Mouse (Mus musculus) kidney, adult 2 months (tissue): ENCODE measurements around the gene Serpinb9d. TPM values are rescaled to one million over a fixed set of nuclear protein-coding genes. Genes with fewer than 3 reads are reported as not detected.
"Not testable (repeated sequence)": the region's sequence is repeated elsewhere in the genome, so short reads cannot be mapped to it uniquely, and the experiment has no call there.

Experiments used
- DNase-seq: peaks from one replicate; pipeline ENCODE4 v3.0.0; 2021
- H3K27ac ChIP-seq: fragments of 200-500 bp; 2 replicates; pipeline ENCODE4 v1.5.1; 2012; ENCODE audit warnings: low read depth, low read length, control low read depth, inconsistent platforms; ENCODE audit not compliant: insufficient read depth
- H3K27me3 ChIP-seq: fragments of 200-500 bp; replicated peaks from 2 replicates; pipeline ENCODE4 v1.6.1; 2012; ENCODE audit warnings: mild to moderate bottlenecking, moderate library complexity, low read length, inconsistent platforms; ENCODE audit not compliant: control insufficient read depth, insufficient read depth
- H3K36me3 ChIP-seq: fragments of 200-500 bp; 2 replicates; pipeline ENCODE4 v1.6.1; 2012; ENCODE audit warnings: mild to moderate bottlenecking, moderate library complexity, low read length, inconsistent platforms; ENCODE audit not compliant: control insufficient read depth, insufficient read depth
- H3K4me1 ChIP-seq: fragments of 200-500 bp; 2 replicates; pipeline ENCODE4 v1.6.1; 2011; ENCODE audit warnings: low read length; ENCODE audit not compliant: control insufficient read depth, insufficient read depth
- H3K4me3 ChIP-seq: fragments of 200-500 bp; 2 replicates; pipeline ENCODE4 v1.5.1; 2011; ENCODE audit warnings: mild to moderate bottlenecking, low read depth, low read length, control low read depth; ENCODE audit not compliant: insufficient read depth
- CTCF ChIP-seq: fragments of 200-500 bp; conservative IDR thresholded peaks from 2 replicates; pipeline ENCODE4 v1.5.1; 2011; ENCODE audit warnings: low read depth, mild to moderate bottlenecking, control low read depth, low read length, moderate library complexity, mixed read lengths; ENCODE audit not compliant: insufficient read depth, insufficient read length
- POLR2A ChIP-seq: fragments of 200-500 bp; IDR thresholded peaks from one replicate; pipeline ENCODE4 v1.6.1; 2011; ENCODE audit warnings: low read depth, low read length, control low read depth
- WGBS: fragments of 180-500 bp; shearing (Covaris S2); methylation state at CpG from one replicate; pipeline ENCODE4 v1.1.7; 2018; 5-methylcytosine and 5-hydroxymethylcytosine counted together
- polyA plus RNA-seq: library from polyadenylated mRNA; depleted of rRNA; stranded (reverse); fragments of >200 nt; gene quantifications from 2 replicates; pipeline ENCODE4 v1.2.3, GENCODE M21; 2012; rRNA removed

The Serpinb9d gene
- not detected in 2 replicates for polyA plus RNA-seq

DNA sequence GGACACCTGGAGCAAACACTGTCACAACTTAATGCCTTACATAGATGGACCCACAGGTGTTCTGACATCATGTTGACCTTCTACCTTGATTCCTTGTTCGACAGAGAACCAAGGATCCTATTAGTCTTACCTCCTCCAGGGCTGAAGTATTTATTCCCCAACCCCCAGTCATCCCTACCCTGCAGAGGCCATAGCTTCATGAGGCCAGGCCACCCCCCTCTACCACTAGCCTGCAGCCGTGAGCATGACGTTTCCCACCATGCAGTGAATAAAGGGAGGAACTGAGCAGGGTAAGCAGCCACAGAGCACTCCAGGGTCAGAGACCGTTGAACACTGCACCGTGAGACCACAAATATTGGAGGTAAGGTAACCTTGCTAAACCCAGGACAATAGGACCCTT lies at the start of gene Serpinb9d:
TSS of gene Serpinb9d (plus strand) at position 301 of the 400 bp plus-strand sequence.
- Histone ChIP-seq H3K4me3 (no peak within 1 kb of the TSS), H3K4me1 (no peaks in the 10 kb centered on the region), H3K27me3 (no peaks in the 10 kb centered on the region), H3K27ac (no peak within 1 kb of the TSS), H3K36me3 (no peaks in the 10 kb centered on the region)
- 73% methylated on average over 5 of the region's 5 CpGs for WGBS
- DNase-seq: no peak
- no peak for TF ChIP-seq CTCF
- no peak for TF ChIP-seq POLR2A

DNA sequence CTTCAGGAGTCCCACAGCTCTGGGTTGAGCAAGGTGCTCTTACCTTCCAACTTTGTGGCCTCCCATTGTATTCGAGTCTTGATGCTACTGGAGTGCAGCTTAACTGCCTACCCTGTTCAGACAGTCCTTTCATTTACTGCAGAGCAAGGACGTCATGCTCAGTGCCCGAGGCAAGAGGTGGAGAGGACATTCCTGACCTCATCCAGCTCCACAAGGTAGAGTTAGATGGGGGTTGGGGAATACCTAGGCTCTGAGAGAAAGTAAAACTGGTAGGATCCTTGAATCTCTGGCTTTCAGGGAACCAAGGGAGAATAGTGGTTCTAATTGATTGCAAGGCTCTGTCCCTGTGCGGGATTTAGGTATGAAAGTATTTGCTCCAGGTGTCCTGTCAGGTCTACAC lies 33.1 kb upstream of the Serpinb9d start, which contains the start of gene Serpinb9c:
TSS of gene Serpinb9c (minus strand) at position 101 of the 400 bp plus-strand sequence.
- 69% methylated on average over 4 of the region's 4 CpGs for WGBS

DNA sequence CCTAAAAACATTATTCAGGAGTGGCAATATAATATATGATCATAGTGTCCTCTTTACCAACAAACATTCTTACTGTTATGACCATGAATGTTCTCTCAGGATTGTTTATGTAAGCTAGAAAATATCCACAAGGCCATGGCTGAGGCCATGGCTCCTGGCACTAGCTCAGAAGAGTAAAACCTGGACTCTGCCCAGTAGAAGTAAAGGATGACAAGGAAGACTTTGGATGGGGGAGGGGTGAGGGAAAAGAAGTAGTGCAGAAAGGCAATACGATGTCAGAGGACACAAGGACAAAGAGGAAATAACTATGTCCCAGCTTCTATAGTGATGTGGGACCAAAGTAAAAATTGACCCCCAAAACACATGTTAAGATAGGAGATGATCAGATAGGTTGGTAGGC lies 2.3 kb upstream of the Serpinb9d start:
- not testable (repeated sequence) for H3K4me1 ChIP-seq, DNase-seq, H3K36me3 ChIP-seq, H3K27me3 ChIP-seq, H3K27ac ChIP-seq, H3K4me3 ChIP-seq
- WGBS: 67% methylated on average over 1 of the region's 1 CpGs

More for the DNA sequence above, 33.1 kb upstream of the Serpinb9d start, which contains the start of gene Serpinb9c:
- no peak within 1 kb of the TSS for H3K4me3 ChIP-seq
- no peak for TF ChIP-seq POLR2A
- no peak for TF ChIP-seq CTCF
- no peak for DNase-seq
- no peaks in the 10 kb centered on the region for H3K36me3 ChIP-seq
- H3K27ac ChIP-seq: no peak within 1 kb of the TSS
- H3K4me1 ChIP-seq: no peaks in the 10 kb centered on the region
- H3K27me3 ChIP-seq: no peaks in the 10 kb centered on the region

DNA sequence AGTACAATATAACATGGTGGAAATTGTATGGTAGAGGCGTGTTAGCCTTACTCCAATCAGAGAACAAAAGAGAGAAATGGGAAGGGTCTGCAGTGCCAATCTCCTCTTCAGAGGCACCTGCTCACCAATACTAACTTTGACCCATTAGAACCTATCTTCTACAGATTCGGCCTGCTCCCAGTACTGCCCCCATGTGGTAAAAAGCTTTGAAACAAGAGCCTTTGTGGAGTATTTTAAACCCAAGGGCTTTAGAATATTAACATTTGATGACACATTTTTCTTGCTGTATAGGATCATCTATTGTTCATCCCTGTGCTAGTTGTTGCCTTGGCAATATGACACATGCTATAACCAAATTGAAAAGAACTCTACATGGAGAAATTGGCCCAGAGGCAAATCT lies 7.0 kb downstream of the Serpinb9d start:
- Histone ChIP-seq H3K4me1 (no peaks in the 10 kb centered on the region), H3K27ac (no peak overlapping the region), H3K27me3 (no peaks in the 10 kb centered on the region), H3K4me3 (no peak overlapping the region), H3K36me3 (no peaks in the 10 kb centered on the region)
- WGBS: 53% methylated on average over 2 of the region's 2 CpGs
- DNase-seq: no peak
- no peak for TF ChIP-seq POLR2A
- no peak for TF ChIP-seq CTCF

DNA sequence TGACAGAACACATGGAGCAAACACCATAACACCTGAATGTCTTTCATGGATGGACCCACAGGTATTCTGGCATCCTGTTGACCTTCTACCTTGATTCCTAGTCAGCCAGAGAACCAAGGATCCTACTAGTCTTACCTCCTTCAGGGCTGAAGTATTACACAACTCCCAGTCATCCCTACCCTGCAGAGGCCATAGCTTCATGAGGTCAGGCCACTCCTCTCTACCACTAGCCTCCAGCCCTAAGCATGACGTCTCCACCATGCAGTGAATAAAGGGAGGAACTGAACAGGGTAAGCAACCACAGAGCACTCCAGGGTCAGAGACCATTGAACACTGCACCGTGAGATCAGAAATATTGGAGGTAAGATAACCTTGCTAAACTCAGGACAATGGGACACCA lies 56.6 kb downstream of the Serpinb9d start, which contains the start of gene Serpinb9e:
TSS of gene Serpinb9e (plus strand) at position 301 of the 400 bp plus-strand sequence.
- not testable (repeated sequence) for H3K4me1 ChIP-seq, DNase-seq, H3K27me3 ChIP-seq, H3K36me3 ChIP-seq, H3K4me3 ChIP-seq, H3K27ac ChIP-seq
- WGBS: 86% methylated on average over 2 of the region's 2 CpGs

Other genes with a start within 250 kb of the Serpinb9d start
- 6.1 and 7.1 TPM in 2 replicates for gene Serpinb6b, start 227.8 kb upstream of the Serpinb9d start, polyA plus RNA-seq
- 9.7 and 14.2 TPM in 2 replicates for gene Serpinb9, start 189.7 kb upstream of the Serpinb9d start, polyA plus RNA-seq
- gene Serpinb9b, start 165.5 kb upstream of the Serpinb9d start, polyA plus RNA-seq: 0.03 and 0.08 TPM in 2 replicates
- not detected in 2 replicates for gene Serpinb1b, start 114.4 kb upstream of the Serpinb9d start, polyA plus RNA-seq
- gene Serpinb9c, start 33.2 kb upstream of the Serpinb9d start, polyA plus RNA-seq: not detected in 2 replicates
- gene Serpinb9e, start 56.7 kb downstream of the Serpinb9d start, polyA plus RNA-seq: not detected in 2 replicates
- not detected in 2 replicates for gene Serpinb9f, start 131.1 kb downstream of the Serpinb9d start, polyA plus RNA-seq
- gene Gm11397, start 202.8 kb downstream of the Serpinb9d start, polyA plus RNA-seq: not detected in 2 replicates